Mouse (Mus musculus): ENCODE data around the gene Gm9964. TPM values are rescaled to one million over a fixed set of nuclear protein-coding genes. Genes with fewer than 3 reads are reported as not detected.

Gm9964 gene
- total RNA-seq, 1 experiment from 2014 or later: not detected

DNA sequence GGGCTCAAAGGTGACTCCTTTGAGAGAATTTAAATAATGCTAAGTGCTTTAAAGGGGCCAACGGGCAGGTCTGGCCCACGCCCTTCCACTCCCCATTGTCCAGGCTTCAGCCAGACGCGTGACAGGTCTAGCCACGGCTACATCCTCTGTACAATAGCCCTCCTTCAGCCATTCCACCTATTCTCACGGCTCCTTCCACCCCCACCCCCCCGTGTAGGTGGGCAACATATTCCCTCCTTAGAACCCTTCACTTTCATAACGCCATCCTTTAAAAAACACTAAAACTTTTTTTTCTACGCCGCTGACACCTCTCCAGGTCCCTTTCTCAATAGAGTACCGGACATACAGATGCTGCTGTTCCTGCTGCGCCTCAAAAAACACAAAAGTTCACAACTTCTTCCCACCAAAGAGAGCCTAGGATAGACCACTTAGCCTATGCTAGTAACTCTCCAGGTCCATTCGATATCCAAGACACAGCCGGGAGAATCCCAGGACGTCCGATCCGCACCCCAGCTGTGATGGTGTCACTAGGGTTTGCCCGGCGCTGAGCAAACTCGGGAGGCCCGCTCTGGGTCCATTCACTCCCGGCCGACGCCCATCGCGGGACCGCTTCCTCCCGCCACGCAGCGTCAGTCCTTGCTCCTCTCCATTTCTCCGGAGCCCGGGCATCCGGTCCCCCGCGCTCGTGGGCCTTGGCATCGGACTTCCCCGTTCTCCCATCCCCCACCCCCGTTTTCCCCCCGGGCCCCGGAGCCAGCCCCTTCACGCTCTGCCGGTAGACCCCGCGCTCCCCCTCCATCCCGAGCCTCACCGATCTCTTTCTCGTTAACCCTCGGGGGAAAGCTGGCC, 42.9 kb downstream of the Gm9964 start:
- peak; percentile 73 for DNase-seq

DNA sequence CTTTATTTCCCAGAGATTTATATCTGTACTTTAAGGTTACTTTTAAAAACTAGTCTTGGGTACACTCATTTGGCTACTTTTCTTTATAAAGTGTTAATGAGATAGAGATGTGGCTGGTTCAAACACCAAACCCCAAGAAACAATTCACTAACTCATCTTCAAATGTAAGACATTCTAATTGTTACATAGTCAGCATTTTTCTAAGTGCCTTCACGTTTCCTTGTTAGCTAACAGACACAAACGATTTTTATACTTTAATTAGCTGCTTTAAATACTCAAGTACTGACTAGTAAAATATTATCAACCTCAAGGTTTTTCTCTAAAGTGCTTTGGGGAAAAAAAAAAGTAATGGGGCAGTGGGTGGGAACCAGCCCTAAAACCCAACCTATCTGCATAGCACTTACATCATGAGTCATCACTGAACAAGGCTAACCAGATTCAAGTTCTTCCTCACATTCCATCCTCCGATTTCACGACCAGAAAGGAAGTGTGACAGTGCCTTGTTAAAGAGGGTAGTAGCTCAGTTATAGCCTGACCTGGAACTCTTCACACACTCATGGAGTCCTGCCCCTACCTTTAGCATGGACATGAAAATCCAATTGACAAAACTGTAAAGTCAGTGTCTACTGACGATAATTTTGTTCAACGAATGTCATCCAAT, 43.7 kb downstream of the Gm9964 start:
- no peak for DNase-seq

Other genes with a start within 250 kb of the Gm9964 start
- 10.0 and 10.8 TPM in 2 replicates for gene Ksr1, start 150.5 kb downstream of the Gm9964 start, total RNA-seq (2021)
- 51.7 and 56.0 TPM in 2 replicates for gene Wsb1, start 42.2 kb downstream of the Gm9964 start, total RNA-seq (2021)
- 58.9 and 62.3 TPM in 2 replicates for gene Nf1, start 42.8 kb upstream of the Gm9964 start, total RNA-seq (2021)
- gene Omg, start 207.2 kb upstream of the Gm9964 start, total RNA-seq (2021): 5.9 and 6.0 TPM in 2 replicates
- gene Evi2b, start 226.9 kb upstream of the Gm9964 start, total RNA-seq (2021): 1.0 and 5.9 TPM in 2 replicates
- 0.90 TPM in 1 of 2 replicates, not detected in the other for gene Evi2, start 233.7 kb upstream of the Gm9964 start, total RNA-seq (2021)
- gene Evi2a, start 233.7 kb upstream of the Gm9964 start, total RNA-seq (2021): 2.1 and 2.5 TPM in 2 replicates